Mouse (Mus musculus) embryonic fibroblast, embryonic 13.5 days (primary cell): Measurements from ENCODE around the gene Klk13.

Experiments used
- CTCF ChIP-seq: IDR thresholded peaks from 2 replicates; pipeline ENCODE4 v1.5.1; 2011; ENCODE audit warnings: mild to moderate bottlenecking, control low read depth, low read length, moderate library complexity, borderline replicate concordance; ENCODE audit not compliant: insufficient read depth
- POLR2A ChIP-seq: IDR thresholded peaks from 2 replicates; pipeline ENCODE4 v1.6.1; 2011; ENCODE audit warnings: low read depth, mild to moderate bottlenecking, control low read depth, low read length, moderate library complexity

GRCm38 (mm10) chr7:43680960-43681359 lies 31.4 kb upstream of the Klk13 start:
- no peak for TF ChIP-seq POLR2A
- peak; percentile 78 for TF ChIP-seq CTCF
